Mouse (Mus musculus) kidney, adult 9 months (tissue): ENCODE measurements at regions not wholly inside any gene's neighbourhood (a gene's known extent, or its start where the extent isn't known, plus 50 kb on each side); places are given as distances from the start of the nearest gene placed in this dataset.

Experiments used
- DNase-seq: peaks from one replicate; pipeline ENCODE4 v3.0.0; 2022

DNA sequence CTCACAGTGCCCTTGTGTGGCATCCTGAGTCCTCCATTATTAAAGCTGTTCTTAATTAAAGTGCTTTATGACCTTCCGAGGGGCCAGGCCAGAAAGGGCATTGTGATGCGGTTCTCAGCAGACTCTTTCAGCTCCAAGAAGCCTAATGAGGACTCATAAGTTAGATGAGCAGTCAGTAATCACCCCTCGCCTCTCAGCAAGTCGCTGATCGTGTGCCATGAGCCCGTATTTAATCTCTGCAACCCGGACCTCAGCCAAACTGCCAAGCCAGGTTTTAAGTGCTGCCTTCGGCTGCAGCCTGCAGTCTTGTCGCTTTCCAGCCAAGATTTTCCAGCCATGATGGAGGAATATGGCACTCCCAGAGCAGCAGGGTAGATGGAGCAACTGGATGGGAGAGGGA, 56.1 kb upstream of the Rbfox1 start:
- DNase-seq, result no peak

DNA sequence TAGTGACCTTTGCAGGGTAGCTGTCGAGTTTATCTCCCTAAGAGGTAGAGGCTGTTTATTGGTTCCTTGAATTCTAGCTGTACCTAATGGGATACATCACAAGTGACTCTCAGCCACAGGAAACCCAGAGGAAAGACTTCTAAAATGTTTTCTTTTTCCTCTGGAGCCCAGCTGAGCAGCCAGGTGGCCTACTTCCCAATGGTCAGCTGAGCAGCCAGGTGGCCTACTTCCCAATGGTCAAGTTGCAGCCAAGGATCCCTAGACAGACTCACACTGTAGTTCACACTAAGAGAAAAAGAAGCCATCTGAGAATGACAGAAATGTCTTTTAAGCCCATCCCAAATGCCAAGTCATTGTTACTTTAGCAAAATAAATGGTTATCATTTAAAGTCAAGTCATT, 61.8 kb upstream of the Rbfox1 start:
- no peak for DNase-seq

DNA sequence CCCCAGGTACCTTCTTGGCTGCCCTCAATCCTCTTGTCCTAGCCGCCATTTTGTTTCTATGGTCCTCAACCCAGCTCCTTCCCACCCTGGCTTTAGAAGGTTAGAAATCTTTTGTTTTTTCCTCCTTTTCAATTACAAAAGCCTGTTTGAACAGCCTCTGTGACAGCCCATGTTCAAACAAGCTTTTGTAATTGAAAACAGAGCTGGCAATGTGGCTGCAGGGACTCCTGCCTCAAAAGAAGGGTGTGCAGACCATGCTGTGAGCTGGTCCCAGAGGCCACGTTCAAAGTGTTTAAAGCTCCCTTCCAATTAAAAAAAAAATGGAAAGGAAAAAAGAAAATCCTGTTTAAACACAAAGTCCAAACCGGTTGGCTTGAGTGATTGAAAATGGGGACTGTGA, 68.0 kb upstream of the Rbfox1 start:
- DNase-seq, result no peak

DNA sequence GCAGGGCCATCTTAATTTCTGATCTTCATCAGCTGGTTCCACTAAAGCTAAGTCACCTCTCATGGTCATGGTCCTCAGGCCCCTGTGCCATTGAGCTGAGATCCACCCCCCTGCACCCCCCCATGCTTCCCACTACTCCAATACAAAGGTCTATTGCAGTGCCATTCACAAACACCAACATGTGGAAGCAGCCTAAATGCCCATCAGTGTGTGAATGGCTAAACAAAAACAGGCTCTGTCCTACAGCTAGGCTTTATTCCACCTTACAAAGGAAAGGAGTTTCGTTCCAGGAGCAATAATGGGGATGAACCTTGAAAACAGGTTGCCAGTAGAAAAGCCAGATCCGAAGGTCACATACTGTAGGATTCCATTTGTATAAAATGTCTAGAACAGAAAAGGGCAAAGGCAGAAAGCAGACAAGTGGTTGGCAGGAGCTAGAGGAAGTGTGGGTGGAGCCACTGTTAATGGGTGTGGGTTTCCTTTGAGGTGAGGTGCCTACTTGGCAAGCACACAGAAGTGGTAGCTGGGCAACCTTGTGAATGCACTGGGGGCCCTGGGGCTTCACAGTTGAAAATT, 72.8 kb upstream of the Rbfox1 start:
- no peak for DNase-seq

DNA sequence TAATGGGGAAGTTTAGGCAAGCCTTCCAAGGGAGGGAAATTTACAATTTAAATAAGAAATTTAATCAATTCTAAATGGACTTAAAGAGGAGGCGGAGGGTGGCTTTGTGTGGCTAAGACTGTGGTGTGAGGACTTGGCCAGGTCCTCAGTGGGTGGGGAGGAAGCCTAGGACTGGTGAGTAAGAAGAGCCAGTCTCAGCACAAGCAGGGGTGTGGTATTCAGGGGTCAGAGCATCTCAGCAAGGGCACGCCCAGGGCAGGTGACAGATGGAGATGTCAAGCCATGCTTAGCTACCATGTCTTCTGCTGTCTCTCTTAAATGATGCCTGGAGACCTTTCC, 73.5 kb upstream of the Rbfox1 start:
- DNase-seq, result no peak

DNA sequence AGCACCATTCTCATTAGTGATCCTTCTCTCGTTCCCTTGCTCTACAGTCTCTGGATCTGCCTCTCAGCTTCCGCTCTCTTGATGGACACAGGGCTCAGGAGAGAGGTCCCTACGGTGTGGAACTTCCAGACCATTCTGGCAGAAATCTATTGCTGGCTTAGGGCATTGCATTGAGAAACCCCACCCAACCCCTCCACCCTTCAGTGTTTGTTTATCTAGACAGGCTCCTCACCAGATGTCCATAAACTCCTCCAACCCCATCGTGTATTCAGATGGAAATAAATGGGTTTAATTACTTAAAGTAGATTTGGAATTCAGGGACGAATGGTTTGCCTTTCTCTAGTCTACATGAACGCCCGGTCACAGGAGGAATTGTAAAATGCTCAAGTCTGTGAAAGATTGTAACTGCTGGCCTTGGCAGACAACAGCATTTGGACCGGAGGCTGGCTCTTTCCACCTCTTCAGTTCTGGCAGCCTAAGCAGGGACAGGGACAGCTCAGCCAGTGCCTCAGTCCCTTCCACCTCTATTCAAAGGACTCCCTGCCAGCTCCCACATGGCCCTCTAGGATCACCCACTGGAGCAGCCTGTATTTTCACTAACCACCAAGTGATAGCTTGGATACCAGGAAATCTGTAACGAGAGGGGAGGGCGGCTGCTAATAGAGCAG, 74.0 kb upstream of the Rbfox1 start:
- no peak for DNase-seq

DNA sequence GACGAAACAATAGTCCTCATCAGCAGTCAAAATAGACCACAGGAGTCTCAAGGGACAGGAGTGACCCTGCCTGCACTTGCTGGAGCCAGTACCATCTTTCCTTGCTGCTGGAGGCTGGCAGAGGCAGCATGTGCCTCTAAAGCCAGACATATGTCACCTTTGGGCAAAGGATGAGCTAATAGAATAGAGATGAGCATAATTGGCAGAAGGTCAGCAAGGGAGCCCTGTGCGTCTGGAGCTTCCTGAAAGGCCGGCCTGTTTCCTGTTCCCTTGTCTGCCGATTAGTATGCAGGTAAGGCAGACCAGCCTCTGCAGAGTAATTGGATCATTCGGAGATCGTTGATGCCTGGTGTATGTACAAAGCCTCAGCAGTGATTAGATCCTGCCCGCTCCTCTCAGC, 87.0 kb upstream of the Rbfox1 start:
- DNase-seq, result no peak

DNA sequence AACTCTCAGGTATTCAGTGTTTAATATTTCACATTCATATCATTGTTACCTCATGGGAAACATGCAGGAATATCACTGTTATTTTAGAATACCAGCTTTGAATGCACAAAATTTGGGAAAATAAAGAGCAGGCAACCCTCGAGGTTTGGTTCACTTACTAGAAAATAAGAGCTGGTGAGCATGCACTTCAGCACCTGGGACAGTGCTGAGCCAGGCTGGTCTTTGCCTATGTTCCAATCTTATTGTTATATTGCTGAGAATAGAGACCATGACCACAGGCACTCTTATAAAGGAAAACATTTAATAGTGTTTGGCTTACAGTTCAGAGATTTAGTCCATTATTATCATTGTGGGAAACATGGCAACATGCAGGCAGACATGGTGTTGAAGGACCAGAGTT, 92.9 kb upstream of the Rbfox1 start:
- no peak for DNase-seq

DNA sequence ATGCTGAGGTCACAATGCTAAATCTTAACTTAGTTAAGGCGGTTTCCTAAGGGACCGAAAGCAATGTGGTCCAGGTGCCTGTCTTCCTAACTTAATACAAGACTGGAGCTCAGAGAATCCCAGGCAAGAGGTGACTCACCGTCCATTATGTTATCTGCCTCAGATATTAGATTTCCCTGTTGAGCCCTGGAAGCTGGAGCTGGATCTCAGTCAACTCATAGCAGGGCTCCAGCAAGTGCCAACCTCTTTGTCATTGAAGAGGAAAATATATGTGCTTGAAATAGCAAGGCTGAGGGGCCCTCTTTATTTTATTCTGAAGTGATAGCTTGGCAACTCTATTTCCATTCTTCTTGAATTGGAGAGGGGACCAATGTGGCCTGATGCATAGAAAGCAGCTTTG, 95.0 kb upstream of the Rbfox1 start:
- no peak for DNase-seq

DNA sequence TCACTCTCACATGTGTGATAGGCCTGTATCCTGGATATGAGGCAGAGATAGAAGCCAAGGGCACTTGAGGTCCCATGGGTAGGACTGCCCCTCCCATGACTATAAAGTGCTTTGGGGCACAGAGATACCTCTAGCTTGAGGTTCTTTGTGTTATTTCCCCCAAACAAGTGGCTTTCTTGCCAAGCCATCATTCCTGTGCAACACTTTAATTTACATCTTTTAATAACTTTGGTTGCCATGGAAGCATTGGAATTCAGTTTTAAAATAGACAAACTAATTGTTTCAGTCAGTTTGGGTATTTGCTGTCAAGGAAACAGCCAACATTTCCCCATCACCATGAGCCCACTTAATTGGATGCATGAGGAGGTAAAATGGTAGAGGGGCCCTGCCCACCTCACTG, 97.9 kb upstream of the Rbfox1 start:
- no peak for DNase-seq

DNA sequence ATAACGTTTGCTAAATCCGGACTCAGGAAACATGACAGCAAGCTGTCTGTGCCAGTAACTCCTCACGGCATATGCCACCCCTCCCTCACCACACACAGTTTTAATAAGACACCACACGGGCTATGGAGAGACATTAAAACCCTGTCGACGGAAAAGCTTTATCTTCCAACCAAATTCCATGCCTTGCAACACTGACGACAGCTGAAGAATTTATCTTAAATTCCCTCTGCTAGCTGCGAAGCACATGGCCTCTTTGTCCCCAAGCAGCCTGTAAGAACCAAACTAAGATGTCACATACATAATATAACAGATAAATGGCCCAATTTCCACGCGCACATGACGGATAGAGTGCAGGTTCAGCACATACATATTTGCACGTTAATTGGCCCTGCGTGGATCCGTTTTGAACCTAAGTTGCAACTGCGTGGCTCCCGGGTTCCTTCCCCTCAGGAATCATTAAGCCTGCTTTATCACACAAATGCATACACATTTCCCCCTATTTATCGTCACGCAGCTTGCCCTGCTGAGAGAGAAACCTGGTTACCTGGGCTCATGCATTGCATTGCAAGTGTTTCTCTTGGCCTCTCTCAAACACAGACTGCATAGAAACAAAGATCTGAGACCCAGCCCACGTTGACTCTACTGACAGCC, 118.3 kb upstream of the Rbfox1 start:
- no peak for DNase-seq

DNA sequence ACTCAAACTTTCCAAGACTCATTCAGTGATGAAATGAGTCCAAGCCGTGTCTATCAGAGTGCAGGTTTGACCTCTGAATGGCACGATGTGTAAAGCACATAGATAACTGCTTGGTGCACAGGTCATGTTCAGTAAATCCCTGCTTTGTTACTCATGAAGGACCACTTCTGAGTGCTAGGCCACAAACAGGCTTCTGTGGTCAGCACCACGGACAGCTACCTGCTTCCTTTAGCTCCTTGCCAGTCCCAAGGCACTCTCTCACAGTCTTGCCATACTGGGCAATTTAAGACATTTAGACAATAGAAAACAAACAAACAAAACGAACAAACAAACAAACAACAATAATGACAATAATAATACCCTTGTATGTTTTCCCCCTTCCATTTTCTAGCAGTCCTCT, 120.0 kb upstream of the Rbfox1 start:
- peak; percentile 30 for DNase-seq

DNA sequence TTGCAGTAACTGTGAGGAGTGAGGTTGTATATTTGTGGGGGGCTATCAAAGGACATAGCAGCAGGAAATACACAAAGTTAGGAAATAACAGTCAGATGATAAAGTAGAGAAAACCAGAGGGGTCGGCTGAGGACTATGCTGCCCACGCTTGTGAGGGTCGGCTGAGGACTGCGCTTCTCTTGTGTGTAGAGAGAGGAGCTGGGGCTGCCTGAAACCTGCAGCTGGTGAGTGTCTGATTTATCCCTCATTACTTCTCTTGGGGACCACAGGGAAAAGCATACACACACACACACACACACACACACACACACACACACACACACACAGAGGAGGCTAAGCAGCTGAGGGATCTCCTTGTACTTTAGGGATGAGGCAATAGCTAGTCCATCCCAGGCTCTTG, 124.3 kb upstream of the Rbfox1 start:
- no peak for DNase-seq

DNA sequence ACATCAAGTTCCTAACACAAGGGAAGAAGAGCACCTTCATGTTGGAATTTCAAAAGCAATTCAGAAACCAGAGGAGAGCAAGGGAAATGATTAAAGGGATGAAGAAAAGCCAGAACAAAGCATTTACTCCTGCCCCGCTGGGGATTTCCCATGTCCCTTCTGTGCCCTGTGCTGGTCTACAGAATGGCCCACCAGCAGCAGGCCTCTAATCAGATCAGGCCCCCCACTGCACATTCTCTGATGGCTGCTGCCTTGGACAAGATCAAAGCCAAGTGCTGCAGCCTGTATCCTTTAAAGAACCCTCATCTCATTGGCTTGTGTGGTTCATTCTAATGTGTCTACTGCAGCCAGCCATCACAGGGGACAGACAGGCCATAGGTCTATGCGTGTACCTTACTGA, 126.1 kb upstream of the Rbfox1 start:
- DNase-seq, result no peak

DNA sequence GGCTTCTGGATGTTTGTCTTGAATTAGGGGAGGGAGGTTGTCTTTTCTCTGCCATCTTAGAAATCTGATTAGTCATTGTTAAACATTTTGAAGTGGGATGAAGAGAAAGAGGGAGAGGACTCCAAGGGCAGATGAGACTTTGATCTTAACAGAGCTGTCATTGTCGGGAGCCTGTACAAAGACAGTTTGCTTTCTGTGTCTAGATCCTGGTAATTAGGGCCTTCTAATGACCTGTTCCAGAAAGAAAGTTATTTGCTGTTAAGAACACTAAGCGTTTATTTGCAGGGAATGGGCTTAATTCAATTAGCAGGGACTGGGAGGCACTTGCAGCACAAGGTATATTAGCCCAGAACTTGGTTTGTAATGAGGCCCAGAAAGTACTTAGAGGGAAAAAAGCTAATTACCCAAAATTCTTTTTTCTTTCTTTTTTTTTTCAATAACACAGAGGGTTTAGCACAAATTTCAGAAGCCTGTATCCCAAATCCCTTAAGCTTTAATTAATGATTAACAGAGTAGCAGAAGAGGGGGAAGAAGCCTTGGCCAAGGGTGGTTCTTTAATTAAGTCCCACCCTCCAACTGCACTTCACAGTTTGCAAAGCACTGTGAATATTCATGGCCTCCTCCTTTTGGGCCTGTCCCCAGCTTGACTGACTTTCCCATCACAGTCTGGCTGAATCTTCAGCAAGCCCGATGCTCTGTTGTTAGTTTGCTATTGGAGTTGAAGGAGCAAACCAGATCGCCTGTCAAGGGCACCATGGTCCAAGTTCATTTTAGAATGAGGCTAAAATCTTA, 142.2 kb upstream of the Rbfox1 start:
- no peak for DNase-seq

DNA sequence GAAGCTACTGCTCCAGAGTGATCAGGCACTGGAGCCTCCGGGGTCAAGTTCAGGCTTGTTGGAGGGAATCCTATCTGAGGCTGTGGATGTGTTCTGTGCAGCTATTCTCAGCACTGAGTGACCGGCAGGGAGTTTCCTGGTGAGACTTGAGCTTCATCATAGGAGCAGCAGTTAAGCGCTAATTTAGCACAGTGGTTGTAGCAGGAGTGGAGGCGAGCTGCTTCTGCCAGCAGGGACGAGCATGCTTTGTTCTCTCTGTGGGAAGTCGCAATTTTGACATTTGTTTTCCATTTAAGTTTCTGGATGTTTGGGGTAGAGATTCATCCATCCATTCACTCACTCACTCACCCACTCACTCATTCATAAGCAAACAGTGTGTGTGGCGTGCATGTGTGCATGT, 144.4 kb upstream of the Rbfox1 start:
- DNase-seq, result no peak

DNA sequence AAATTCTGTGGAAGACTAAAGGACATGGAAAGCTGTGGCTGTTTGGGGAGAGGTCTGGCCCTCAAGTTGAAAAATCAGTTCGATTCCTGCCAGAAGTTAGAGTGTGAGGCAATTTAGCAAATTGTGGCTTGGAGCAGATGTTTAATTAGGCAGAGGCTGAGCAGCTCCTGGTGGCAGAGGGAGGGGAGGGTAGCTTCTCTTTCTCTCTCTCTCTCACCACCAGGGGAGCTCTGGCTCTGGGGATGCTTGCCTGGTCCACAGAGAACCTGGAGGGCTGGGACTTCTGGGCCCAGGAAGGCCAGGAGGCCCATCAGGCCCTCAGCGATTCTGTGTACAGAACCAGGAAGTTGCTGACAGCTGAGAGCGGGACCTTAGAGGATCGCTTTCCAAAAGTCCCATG, 151.5 kb upstream of the Rbfox1 start:
- no peak for DNase-seq

DNA sequence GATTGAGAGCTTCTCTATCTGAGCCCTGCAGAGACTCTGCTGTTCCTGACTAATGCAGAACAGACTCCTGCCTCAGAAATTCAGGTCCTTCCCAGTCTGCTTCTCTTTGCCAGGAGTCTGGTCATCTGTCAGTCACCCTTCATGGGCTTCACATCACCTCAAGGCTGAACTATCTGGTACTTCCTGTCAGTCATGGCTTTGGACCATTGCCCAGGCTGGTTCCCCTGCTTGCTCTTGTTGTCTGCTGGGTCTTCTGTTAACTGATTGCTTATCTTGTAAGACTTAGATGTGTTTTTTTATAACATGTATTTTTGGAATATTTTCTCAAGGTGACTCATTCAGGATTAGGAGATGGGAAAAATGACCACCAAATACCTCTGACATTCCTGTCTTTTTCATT, 162.6 kb upstream of the Rbfox1 start:
- no peak for DNase-seq

DNA sequence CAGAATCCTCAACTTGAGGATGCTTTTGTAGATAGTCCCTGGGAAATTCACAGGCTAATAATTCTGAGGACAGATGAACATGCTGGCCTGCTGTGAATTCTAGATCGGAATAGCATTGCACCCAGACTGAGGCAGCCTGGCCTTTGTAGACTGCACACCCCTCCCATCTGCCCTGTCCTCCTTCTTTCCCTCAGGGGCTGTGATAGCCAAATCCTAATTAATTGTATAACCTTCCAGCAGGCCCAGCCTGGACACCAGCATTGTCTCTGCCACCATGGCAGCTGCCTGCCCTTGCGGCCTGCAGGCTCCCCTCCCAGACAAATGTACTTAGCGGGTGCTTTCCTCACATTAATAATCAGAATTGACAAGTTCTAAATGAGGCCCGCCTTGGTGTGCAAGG, 171.7 kb upstream of the Rbfox1 start:
- DNase-seq, result no peak

DNA sequence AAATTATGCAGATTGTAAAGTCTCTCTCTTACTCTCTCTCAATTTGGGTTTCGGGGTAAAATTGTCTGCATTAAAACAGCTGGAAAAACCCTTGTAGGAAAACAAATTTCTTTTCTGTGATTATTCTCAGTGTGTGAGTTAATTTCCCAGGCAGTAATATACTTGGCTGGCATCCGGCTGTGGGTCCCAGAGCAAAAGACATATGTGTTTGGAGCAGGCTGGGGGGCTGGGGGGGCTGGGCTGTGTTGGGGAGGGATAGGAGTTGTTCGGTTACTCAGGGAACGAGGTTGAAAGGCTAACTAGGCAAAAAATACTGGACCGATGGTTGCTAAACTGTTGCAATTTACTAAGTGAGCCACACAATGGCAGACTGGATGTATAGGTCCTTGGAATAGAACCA, 175.3 kb upstream of the Rbfox1 start:
- no peak for DNase-seq

DNA sequence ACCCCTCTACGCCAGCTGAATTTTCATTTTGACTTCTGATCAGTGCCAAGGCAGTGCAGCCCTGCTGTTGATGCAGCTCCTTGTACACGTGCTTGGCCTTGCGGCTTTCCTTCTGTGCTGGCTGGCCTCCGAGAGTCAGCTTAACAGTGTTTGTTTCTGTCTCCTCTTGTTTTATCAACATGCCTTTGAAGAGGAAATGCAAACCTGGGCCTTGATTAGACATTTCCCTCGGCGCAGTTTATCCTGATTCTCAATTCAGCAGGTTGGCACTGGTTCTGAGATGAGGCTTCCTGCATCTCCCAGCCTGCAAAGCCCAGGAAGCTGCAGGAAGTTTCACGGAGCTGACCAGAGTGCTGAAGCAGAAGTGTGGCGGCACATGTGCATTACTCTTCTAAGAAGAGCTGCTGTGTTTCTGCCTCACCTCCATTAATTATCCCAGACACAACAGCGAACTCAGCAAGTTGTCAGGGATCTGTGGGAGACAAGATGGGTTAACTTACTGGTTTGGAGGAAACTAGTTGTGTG, 184.4 kb upstream of the Rbfox1 start:
- DNase-seq, result peak; percentile 8

DNA sequence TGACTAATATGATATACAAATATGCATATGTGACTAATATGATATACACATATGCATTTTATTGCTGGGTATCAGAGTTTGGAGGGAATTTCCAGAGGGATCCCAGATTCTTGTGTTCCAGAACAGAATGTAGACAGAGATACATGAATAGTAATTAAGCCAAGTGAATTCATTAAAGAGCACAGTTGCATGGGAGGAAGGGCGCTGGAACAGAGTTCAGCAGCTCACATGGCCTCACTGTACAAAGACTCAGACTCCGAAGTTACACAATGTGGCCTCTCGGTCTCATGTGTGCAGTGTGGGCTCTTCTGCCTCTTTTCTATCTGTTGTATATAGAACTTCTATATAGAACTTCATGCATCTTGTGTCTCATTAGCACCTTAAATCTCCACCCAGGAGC, 196.8 kb upstream of the Rbfox1 start:
- DNase-seq, result no peak

DNA sequence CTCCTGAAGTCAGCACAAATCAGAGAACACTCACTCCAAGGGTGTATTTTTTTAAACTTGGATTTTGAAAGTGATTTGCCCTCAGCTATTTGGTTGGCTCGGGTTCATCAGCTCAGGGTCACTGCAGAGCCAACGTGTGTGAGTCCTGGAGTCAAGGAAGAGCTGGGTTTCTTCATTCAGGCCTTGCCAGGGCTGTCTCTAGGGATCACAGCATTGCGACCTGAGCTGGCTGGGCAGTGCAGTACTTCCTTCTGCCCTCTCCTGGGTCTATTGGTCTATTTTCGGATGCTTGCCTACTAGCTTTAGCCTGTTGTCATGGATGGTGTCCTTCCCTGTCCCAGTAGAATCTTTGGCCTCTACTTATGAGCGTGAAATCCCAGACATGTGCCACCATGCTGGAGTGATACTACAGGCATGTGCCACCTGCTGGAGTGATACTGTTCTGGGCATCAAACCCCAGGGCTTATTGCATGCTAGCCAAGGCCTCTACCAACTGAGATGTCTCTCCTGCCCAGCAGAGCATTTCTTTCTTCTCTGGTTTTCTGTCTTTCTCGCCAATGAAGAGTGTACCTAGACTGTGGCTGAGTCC, 211.7 kb upstream of the Rbfox1 start:
- no peak for DNase-seq

DNA sequence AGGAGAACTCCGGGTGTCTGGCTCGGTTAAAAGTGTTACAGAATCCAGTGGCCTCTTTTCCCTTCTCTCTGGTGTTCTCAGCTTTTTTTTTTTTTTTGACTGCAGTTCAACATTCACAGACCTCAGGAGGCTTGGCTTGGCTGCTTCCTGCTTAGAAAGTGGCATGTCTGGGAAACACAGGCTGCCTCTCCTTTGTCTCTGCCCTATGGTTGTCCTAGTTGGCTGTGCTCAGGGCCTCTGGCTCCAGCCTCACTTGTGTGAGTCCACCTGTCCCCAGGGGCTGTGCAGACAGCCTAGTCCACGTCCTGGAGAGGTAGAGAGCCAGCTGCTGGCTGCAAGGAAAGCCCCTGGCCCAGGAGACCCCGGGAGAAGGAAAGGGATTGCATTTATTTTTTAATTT, 212.3 kb upstream of the Rbfox1 start:
- DNase-seq, result no peak
